Mouse (Mus musculus) lung, embryonic 16.5 days (tissue): ENCODE measurements around the gene Dbn1. TPM values are rescaled to one million over a fixed set of nuclear protein-coding genes. Genes with fewer than 3 reads are reported as not detected.

Experiments used
- ATAC-seq: fragments of 200-750 bp; cut with Nextera tagmentation; 2 replicates; pipeline ENCODE4 v1.8.0; 2017; ENCODE audit warnings: low read depth, mild to moderate bottlenecking, moderate library complexity
- H3K27ac ChIP-seq: fragments of 300-500 bp; sonication (generic); 2 replicates; pipeline ENCODE4 v1.5.1; 2014; ENCODE audit warnings: mild to moderate bottlenecking, control low read depth, low read length
- H3K27me3 ChIP-seq: fragments of 300-500 bp; sonication (generic); 2 replicates; pipeline ENCODE4 v1.6.1; 2014; ENCODE audit warnings: low read depth, low read length, mixed read lengths; ENCODE audit not compliant: control insufficient read depth, insufficient read depth
- H3K36me3 ChIP-seq: fragments of 300-500 bp; sonication (generic); 2 replicates; pipeline ENCODE4 v1.6.1; 2014; ENCODE audit warnings: low read length; ENCODE audit not compliant: control insufficient read depth, insufficient read depth
- H3K4me1 ChIP-seq: fragments of 300-500 bp; sonication (generic); replicated peaks from 2 replicates; pipeline ENCODE4 v1.6.1; 2014; ENCODE audit warnings: low read length, mixed read lengths; ENCODE audit not compliant: control insufficient read depth, insufficient read depth
- H3K4me2 ChIP-seq: fragments of 300-500 bp; sonication (generic); 2 replicates; pipeline ENCODE4 v1.6.1; 2014; ENCODE audit warnings: low read depth, low read length, control low read depth
- H3K4me3 ChIP-seq: fragments of 300-500 bp; sonication (generic); 2 replicates; pipeline ENCODE4 v1.5.1; 2014; ENCODE audit warnings: mild to moderate bottlenecking, low read length, control low read depth
- H3K9ac ChIP-seq: fragments of 300-500 bp; sonication (generic); 2 replicates; pipeline ENCODE4 v1.6.1; 2014; ENCODE audit warnings: low read length, control low read depth
- H3K9me3 ChIP-seq: fragments of 300-500 bp; sonication (generic); 2 replicates; pipeline ENCODE4 v1.6.1; 2016; ENCODE audit warnings: low read length; ENCODE audit not compliant: control insufficient read depth
- WGBS: fragments of 180-500 bp; shearing (Covaris S2); extraction: QIAGEN DNeasy Blood & Tissue Kit; methylation state at CpG from one replicate; pipeline ENCODE4 v1.1.7; 2014; 5-methylcytosine and 5-hydroxymethylcytosine counted together
- polyA plus RNA-seq: library from polyadenylated mRNA; unstranded; fragments of >200 nt; fragmentation: Nextera tagmentation; extraction: Ambion mirVana; gene quantifications from 2 replicates; pipeline ENCODE4 v1.2.1, GENCODE M21; 2015

The Dbn1 gene
- 100 and 115 TPM in 2 replicates for polyA plus RNA-seq

DNA sequence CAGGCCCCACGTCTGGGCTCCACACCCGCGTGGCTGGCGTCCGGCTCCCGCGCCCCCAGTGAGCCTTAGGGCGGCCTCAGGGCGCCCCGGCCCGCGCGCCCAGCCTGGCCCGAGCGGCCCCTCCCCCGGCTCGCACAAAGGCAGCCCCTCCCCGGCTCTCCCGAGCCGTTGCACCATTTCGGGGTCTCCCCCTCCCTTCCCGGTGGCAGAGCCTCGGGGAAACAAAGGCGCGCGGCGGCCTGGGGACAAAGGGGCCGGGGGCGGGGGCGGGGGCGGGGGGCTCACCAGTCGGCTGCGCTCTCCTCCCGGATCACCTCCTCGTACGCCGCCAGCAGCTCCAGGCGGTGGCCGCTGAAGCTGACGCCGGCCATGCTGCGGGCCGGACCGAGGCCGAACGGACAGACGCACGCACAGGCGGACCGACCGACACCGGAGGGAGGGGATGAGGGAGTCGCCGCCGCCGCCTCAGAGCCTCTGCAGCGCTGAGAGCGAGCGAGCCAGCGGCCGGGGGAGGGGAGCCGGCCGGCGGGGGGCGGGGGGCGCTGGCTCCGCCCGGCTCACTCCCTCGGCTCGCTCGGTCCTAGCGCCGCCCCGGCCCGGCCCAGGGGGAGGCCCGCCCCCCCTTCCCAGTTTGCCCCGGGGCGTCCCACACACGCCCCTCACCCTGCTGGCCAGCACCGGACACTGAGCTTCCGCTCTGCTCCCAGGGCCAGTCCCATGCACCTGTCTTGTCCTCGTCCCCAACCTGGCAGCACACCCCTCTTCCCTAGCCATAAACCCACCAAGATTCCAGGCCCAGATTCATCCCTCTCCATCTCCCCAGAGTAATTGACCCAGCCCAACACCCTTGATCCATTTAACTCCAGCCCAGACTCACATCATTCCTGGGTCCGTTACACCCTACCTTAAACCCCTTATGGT is at the start of gene Dbn1:
Gene Dbn1 (minus strand): TSS at position 534 of the 921 bp plus-strand sequence.
- ATAC-seq: peak; percentile 88
- Histone ChIP-seq H3K4me2 (peak within 1 kb of the TSS; percentile 92), H3K27ac (peak within 1 kb of the TSS; percentile 61), H3K9me3 (no peaks in the 10 kb centered on the region), H3K36me3 (no peaks in the 10 kb centered on the region), H3K27me3 (peaks cover 3% of the 10 kb centered on the region; the same call in 1 of the 2 replicates), H3K4me1 (peaks cover 40% of the 10 kb centered on the region), H3K9ac (peak within 1 kb of the TSS; percentile 96), H3K4me3 (peak within 1 kb of the TSS; percentile 86)
- 1% methylated on average over 38 of the region's 83 CpGs for WGBS

DNA sequence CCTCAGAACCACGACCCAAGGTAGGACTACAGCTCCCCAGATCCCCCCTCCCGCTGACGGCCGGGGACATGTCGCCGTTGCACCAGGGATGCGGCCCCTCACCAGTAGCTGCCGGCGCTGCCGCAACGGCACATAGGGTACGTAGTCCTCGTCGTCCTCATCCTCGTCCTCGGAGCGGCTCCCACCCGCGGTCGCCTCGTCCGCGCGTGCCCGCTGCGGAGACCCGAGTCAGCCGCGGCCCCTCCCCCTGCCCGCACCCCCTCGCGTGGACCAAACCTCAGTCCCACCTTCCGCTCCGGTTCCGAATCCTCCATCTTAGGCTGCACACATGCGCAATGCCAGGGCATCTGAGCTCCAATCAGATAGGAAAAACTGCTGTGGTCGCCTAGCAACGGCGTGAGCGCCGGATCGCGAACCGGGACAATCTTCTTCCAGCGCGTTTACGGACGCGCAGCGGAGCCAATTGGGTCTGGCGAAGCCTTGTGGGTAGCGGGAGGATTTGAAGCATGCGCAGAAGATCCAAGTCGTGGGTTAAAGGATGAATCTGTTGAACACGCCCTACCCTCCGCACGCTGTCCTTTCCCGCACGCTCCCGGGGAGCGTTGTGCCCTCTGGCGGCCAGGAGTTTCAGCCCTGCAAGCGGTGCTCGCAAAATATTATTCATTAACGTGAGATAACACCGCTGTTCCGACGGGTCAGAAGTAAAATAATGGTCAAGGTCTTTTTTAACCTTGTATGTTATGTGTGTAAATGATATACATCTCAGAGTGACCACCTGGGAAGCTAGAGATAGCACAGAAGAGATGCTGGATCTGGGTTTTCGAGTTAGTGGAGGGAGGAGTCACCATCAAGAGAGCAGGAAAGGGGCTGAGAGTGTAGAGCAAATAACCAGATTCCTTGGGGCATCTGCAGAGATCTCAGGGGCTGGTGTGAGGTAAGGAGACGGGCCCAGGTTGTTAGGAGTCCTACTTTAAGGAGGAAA is 48.6 kb upstream of the Dbn1 start, which contains the start of gene Ddx41:
Gene Ddx41 (minus strand): TSS at position 465 of the 982 bp plus-strand sequence.
- WGBS: under 1% methylated on average over 67 of the region's 70 CpGs
- peaks cover 11% of the 10 kb centered on the region for H3K4me1 ChIP-seq
- peaks cover 34% of the 10 kb centered on the region for H3K36me3 ChIP-seq
- H3K4me2 ChIP-seq: peak within 1 kb of the TSS; percentile 74
- H3K27ac ChIP-seq: peak within 1 kb of the TSS; percentile 30; the same call in 1 of the 2 replicates
- H3K27me3 ChIP-seq: no peaks in the 10 kb centered on the region
- peak within 1 kb of the TSS; percentile 85 for H3K9ac ChIP-seq
- ATAC-seq: peak; percentile 99
- H3K9me3 ChIP-seq: no peaks in the 10 kb centered on the region
- H3K4me3 ChIP-seq: peak within 1 kb of the TSS; percentile 85

DNA sequence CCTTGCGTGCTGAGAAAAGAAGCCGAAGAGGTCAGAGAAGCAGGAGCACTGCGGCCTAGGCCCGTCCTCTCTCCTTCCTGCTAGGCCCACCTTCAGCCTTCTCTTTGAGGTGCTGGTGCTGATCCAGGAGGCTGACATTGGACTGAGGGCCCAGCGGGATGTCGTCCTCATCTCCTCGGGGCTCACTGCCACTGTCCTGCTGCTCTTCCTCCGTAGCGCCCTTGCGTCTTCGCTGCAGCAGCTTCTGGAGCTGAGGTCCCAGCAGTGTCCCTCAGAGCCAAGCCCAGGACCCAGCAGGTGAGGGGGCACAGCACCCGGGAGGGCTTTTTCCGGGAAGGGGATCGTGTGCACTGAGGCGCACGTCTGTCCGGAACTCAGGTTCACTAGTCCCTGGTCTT is 47.9 kb upstream of the Dbn1 start:
- no peak overlapping the region for H3K27ac ChIP-seq
- H3K36me3 ChIP-seq: peaks cover 35% of the 10 kb centered on the region
- H3K4me1 ChIP-seq: peaks cover 11% of the 10 kb centered on the region
- no peaks in the 10 kb centered on the region for H3K27me3 ChIP-seq
- peak overlapping the region; percentile 74 for H3K4me2 ChIP-seq
- 16% methylated on average over 17 of the region's 17 CpGs for WGBS
- ATAC-seq: no peak
- H3K4me3 ChIP-seq: peak overlapping the region; percentile 85
- peak overlapping the region; percentile 85 for H3K9ac ChIP-seq
- H3K9me3 ChIP-seq: no peaks in the 10 kb centered on the region

DNA sequence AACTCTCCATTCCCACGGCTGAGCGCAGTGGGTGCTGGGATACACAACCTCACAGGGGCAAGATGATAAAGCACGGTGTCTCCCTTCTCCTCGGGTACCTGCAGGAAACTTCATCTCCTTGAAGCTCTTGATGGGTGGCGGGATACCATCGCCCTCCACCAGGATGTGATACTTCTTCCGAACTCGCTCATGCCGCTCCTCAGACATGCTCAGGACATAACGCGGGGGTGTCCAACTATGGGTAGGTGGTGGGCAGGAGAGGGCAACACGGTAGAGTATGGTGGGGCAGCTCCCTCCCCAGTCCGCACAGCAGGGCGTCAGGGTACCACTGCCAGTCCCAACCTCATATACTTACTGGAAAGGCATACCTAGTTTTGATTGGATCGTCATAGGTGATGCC is 47.3 kb upstream of the Dbn1 start:
- no peak overlapping the region for H3K9ac ChIP-seq

DNA sequence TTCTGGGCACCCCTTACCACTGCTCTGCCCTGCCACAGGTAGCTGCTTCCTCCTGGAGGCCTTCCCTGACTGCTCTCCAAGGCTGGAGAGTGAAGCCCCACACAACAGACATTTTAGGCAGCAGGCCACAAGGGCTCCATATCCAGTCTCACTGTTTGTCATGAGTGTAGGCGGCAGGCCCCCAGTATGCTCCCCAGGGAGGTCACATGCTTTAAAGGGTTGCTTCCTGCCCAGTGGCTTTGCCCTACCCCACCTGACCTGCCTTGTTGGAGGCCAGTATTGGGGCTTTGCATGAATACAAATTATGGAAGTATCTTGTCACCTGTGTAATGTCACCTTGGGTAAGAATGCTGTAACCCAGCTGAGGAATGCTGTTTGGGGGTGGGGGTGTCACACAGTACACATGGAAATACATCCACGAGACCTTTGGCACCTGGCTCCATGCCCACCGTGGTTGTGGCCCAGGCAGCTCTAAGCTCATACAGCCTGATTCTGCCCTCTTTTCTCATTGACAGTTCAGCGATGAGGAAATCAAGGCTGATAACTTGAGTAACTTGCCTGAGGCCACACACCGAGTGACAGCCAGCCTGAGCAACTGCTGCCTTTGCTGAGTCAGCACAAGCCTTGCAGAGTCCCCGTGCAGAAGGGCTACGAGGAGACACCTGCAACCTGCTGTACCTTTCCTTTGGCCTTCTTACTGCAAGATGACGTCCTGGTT is 41.4 kb upstream of the Dbn1 start, which contains the start of gene Dok3:
Gene Dok3 (minus strand): TSS at position 99 of the 718 bp plus-strand sequence.
- no peaks in the 10 kb centered on the region for H3K9me3 ChIP-seq
- WGBS: 67% methylated on average over 8 of the region's 8 CpGs
- no peak within 1 kb of the TSS for H3K27ac ChIP-seq
- no peak within 1 kb of the TSS for H3K4me2 ChIP-seq
- H3K4me3 ChIP-seq: no peak within 1 kb of the TSS
- no peak within 1 kb of the TSS for H3K9ac ChIP-seq
- ATAC-seq: no peak
- H3K27me3 ChIP-seq: no peaks in the 10 kb centered on the region
- no peaks in the 10 kb centered on the region for H3K4me1 ChIP-seq
- H3K36me3 ChIP-seq: peaks cover 42% of the 10 kb centered on the region

More for the DNA sequence above, 47.3 kb upstream of the Dbn1 start:
- Histone ChIP-seq H3K36me3 (peaks cover 38% of the 10 kb centered on the region), H3K4me2 (peak overlapping the region; percentile 74), H3K27ac (no peak overlapping the region), H3K4me3 (no peak overlapping the region), H3K27me3 (no peaks in the 10 kb centered on the region), H3K9me3 (no peaks in the 10 kb centered on the region), H3K4me1 (peaks cover 11% of the 10 kb centered on the region)
- 91% methylated on average over 15 of the region's 15 CpGs for WGBS
- no peak for ATAC-seq

DNA sequence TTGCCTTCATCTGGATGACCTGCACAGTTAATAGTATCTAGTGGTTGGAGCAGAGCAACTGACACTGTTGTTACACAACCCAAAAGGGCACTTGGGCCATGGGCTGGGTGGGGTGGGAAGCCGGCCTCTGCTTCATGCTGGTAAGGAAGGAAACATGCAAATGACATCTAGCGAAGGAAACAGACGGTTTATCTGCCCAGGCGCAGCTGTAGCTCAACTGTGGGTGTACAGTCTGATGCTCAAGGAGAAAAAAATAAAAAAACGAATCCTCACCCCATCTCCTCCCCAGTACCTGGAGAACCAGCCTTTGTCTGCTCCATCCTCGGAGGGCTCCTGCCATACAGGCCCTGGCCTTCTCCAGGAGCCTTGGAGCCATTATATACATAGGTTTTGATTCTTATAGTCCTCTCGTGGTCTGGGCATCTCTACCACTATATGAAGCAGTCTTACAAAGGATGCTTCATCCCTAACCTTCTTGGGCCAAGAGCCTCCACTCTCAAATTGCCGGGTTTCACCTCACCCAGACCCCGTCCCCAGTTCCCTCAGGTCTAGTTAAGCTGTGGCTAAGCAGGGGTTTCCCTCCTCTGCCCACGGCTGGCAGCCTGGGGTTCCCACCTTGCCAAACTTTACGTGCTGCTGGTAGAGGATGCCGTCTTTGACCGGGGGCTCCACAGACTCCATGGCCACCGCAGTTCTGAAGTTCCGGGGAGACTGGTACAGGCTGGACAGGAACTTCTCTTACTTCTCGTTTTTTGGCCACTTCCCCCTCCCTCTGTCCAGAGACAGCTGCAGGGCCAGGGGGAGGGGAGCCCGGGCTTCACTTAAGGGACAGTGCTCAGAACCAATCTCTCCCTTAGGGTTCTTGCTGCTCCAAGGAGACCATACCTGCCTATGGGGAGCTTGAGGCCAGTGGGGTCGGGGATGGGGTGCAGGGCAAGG is 40.2 kb upstream of the Dbn1 start:
- WGBS: 72% methylated on average over 18 of the region's 18 CpGs
- no peaks in the 10 kb centered on the region for H3K27me3 ChIP-seq
- no peak overlapping the region for H3K4me2 ChIP-seq
- H3K4me3 ChIP-seq: no peak overlapping the region
- ATAC-seq: no peak
- H3K4me1 ChIP-seq: no peaks in the 10 kb centered on the region; the same call in 1 of the 2 replicates
- H3K9ac ChIP-seq: no peak overlapping the region
- H3K9me3 ChIP-seq: no peaks in the 10 kb centered on the region
- peaks cover 33% of the 10 kb centered on the region for H3K36me3 ChIP-seq
- no peak overlapping the region for H3K27ac ChIP-seq

DNA sequence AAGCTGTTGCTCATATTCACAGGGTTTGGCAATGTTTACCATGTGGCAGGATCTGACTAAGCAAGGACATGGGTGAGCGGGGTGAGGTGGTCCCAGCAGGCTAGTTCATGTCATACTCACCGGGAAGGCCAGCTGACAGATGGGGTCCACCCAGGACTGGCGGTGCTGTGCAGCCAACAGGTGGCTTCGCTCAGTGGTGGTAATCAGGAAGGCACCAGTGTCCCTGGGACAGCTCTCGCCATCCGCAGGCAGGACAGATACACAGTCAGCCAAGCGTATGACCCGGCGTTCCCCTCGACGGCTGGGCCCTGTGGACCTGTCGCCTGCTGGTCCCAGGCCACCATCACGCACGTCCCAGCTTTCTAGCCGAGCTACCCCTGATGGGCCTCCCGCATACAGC is 39.3 kb upstream of the Dbn1 start:
- Histone ChIP-seq H3K36me3 (peaks cover 29% of the 10 kb centered on the region), H3K4me3 (no peak overlapping the region), H3K27ac (no peak overlapping the region), H3K4me1 (no peaks in the 10 kb centered on the region; the same call in 1 of the 2 replicates), H3K9ac (no peak overlapping the region), H3K27me3 (no peaks in the 10 kb centered on the region), H3K4me2 (no peak overlapping the region), H3K9me3 (no peaks in the 10 kb centered on the region)
- 76% methylated on average over 16 of the region's 16 CpGs for WGBS
- no peak for ATAC-seq
